Mouse (Mus musculus): ENCODE data around the gene Cop1. TPM values are rescaled to one million over a fixed set of nuclear protein-coding genes. Genes with fewer than 3 reads are reported as not detected.

Gene Cop1
- polyA plus RNA-seq, 1 experiment from 2014 or later: 104 TPM

GRCm38 (mm10) chr1:159392667-159393066, 160.5 kb downstream of the Cop1 start:
- H3K36me3 ChIP-seq (replicated peaks): no peaks in the 10 kb centered on the region
- WGBS: 63% methylated on average over 8 of the region's 8 CpGs
- H3K9ac ChIP-seq: no peak overlapping the region
- no peak overlapping the region for H3K27ac ChIP-seq
- H3K9me3 ChIP-seq: no peaks in the 10 kb centered on the region
- H3K4me1 ChIP-seq: peaks cover 11% of the 10 kb centered on the region
- H3K27me3 ChIP-seq: no peaks in the 10 kb centered on the region
- no peak for ATAC-seq (ENCODE audit: low FRiP score)
- no peak overlapping the region for H3K4me3 ChIP-seq (replicated peaks)
- H3K4me2 ChIP-seq: no peak overlapping the region

GRCm38 (mm10) chr1:159393070-159393699, 161.1 kb downstream of the Cop1 start:
- Histone ChIP-seq H3K9ac (no peak overlapping the region), H3K4me3 (replicated peaks) (no peak overlapping the region), H3K4me1 (peaks cover 11% of the 10 kb centered on the region), H3K36me3 (replicated peaks) (no peaks in the 10 kb centered on the region), H3K27me3 (no peaks in the 10 kb centered on the region), H3K4me2 (no peak overlapping the region), H3K27ac (no peak overlapping the region), H3K9me3 (no peaks in the 10 kb centered on the region)
- ATAC-seq (ENCODE audit: low FRiP score): no peak
- WGBS: 35% methylated on average over 6 of the region's 6 CpGs

- H3K9ac ChIP-seq: no peak overlapping the region
- no peaks in the 10 kb centered on the region for H3K36me3 ChIP-seq (replicated peaks)
- 72% methylated on average over 1 of the region's 1 CpGs for WGBS
- peaks cover 11% of the 10 kb centered on the region for H3K4me1 ChIP-seq
- H3K4me2 ChIP-seq: no peak overlapping the region
- no peaks in the 10 kb centered on the region for H3K9me3 ChIP-seq
- no peak overlapping the region for H3K4me3 ChIP-seq (replicated peaks)
- no peak for ATAC-seq (ENCODE audit: low FRiP score)
- H3K27ac ChIP-seq: no peak overlapping the region
- H3K27me3 ChIP-seq: no peaks in the 10 kb centered on the region
Observed at GRCm38 (mm10) chr1:159393931-159394330, 161.8 kb downstream of the Cop1 start.

- Histone ChIP-seq H3K4me2 (peak overlapping the region; percentile 42), H3K9ac (no peak overlapping the region), H3K4me3 (replicated peaks) (no peak overlapping the region), H3K4me1 (peaks cover 11% of the 10 kb centered on the region), H3K27me3 (no peaks in the 10 kb centered on the region), H3K27ac (no peak overlapping the region), H3K36me3 (replicated peaks) (no peaks in the 10 kb centered on the region), H3K9me3 (no peaks in the 10 kb centered on the region)
- ATAC-seq (ENCODE audit: low FRiP score): peak; percentile 55
- 7% methylated on average over 9 of the region's 9 CpGs for WGBS
Observed at GRCm38 (mm10) chr1:159396515-159396914, 164.4 kb downstream of the Cop1 start.

Small RNAs within 50 kb of the gene (microRNA-seq; reads per million reads assigned to microRNA genes)
- 33.0 reads per million, percentile 40 among the genes with 10 or more reads in this experiment for gene Mir1843b
